Mouse (Mus musculus): ENCODE measurements around the gene Gm20696. TPM values are rescaled to one million over a fixed set of nuclear protein-coding genes. Genes with fewer than 3 reads are reported as not detected.

Gene Gm20696
- total RNA-seq, 4 experiments from 2014 or later: 6.4 to 10.0 (median 7.2) TPM

DNA sequence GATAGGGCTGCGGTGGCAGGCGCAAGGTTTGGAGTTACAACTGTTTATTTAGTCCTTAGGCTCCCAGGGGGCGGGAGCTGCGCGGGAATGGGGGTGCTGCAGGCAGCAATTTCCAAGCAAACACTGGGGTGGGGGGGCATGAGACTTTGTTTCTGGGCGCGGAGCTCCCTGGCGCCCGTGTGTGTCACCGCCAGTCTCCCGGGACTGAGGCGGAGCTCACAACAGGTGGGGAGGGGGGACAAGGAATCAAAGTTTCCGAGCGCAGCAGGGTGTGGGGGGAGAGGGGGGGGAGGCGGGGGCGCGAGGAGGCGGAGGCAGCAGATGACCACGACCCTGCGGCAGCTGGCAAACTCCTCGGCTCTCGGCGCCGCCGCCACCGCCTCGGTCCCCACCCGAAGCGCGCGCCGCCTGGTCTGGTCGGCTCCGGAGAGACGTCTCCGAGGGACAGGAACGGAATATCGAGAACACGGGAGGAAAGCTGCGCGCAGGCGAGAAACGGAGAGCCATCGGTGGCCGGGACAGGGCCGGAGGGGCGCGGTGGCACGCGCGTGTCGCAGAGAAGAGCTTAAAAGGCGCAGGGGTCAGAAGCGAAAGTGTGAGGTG lies 145.5 kb downstream of the Gm20696 start:
- DNase-seq (ENCODE audit: low spot score in 2 of 2): peak; percentile 21 to 40

- no peak for DNase-seq (ENCODE audit: low spot score in 2 of 2)
Measured at GRCm38 (mm10) chr6:99520676-99521037, 145.9 kb downstream of the Gm20696 start.

GRCm38 (mm10) chr6:99519806-99520675 lies 146.6 kb downstream of the Gm20696 start:
- no peak for DNase-seq (ENCODE audit: low spot score in 2 of 2)

GRCm38 (mm10) chr6:99519052-99519451 lies 147.5 kb downstream of the Gm20696 start:
- no peak for DNase-seq (ENCODE audit: low spot score in 2 of 2)

GRCm38 (mm10) chr6:99515667-99516199 lies 150.9 kb downstream of the Gm20696 start:
- no peak for DNase-seq (ENCODE audit: low spot score in 2 of 2)

DNA sequence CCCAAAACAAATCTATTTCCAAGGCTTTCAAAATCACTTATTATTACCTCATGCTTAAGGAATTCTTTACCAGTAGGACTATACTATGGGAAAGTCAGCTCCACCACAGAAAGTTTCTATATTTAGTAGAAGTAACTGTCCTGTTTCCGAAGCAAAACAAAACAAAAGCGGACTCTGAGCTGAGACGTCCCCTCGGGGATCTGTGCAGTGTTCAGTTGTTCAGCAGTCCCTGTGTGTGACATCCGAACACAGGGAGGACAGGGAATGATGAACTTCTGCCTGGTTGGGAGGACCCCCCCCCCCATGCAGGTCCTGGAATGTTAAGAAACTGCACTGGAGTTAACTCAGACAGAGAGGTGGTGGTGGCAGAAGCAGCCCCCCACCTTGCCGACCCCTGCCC lies 154.7 kb downstream of the Gm20696 start:
- DNase-seq (ENCODE audit: low spot score in 2 of 2): no peak

DNA sequence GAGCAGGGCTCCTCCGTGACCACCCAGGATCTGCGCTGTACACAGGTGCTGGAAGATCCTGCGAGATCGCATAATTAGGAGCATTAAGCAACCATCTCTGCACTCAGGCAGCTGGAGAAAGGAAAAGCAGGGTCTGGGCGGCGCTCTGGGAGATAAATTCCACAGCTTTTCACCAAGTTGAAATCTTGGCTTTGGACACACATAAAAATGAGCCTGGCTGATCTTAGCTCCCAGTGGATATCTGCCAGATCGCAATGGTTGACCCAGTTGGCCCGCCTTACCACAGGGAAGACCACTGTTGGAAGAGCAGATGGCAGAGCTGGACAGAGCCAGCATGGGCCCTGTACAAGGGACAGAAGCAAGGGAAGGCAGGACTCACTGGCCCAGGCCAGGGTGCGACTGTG lies 157.4 kb downstream of the Gm20696 start:
- no peak for DNase-seq (ENCODE audit: low spot score in 2 of 2)

DNA sequence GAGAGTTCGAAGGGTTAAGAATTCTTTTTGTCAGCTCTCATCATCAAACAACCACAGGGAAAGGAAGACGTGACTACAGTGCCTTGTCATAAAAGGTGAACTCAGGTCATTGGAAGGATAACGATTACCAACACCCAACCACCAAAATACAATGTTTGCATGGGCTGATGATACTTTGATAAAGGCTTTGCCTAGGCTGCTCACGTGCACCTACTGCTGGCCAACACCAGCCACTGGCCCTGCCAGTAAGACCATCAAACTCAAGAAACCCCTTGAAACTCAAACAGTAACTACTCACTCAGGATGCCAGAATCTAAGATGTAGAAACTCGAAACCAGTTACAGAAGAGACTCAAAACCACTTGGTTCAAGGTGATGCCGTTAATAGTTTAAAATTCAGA lies 159.8 kb downstream of the Gm20696 start:
- no peak for DNase-seq (ENCODE audit: low spot score in 2 of 2)

GRCm38 (mm10) chr6:99503741-99504140 lies 162.9 kb downstream of the Gm20696 start:
- DNase-seq (ENCODE audit: low spot score in 2 of 2): no peak

GRCm38 (mm10) chr6:99502727-99503126 lies 163.9 kb downstream of the Gm20696 start:
- no peak for DNase-seq (ENCODE audit: low spot score in 2 of 2)

DNA sequence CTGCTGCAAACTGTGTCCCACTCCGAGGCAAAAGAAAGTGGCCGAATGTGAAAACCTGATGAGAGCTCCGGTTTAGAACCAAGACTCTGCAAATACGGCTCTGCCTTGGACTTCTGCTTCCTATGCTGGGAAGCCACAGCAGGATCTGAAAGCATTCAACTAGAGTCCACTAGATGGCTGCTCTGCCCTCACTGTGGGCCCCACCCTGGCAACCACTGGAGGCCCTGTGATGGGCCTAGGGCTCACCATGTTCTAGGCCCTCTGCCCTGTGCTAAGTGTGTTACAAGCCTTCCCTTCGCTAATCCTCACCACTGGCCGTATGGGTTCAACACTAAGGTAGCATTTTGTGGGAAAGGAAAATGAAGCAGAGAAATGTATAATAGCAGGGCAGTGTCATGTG lies 164.3 kb downstream of the Gm20696 start:
- DNase-seq (ENCODE audit: low spot score in 2 of 2): no peak

- DNase-seq (ENCODE audit: low spot score in 2 of 2): no peak
Measured at GRCm38 (mm10) chr6:99500570-99501270, 165.9 kb downstream of the Gm20696 start.

DNA sequence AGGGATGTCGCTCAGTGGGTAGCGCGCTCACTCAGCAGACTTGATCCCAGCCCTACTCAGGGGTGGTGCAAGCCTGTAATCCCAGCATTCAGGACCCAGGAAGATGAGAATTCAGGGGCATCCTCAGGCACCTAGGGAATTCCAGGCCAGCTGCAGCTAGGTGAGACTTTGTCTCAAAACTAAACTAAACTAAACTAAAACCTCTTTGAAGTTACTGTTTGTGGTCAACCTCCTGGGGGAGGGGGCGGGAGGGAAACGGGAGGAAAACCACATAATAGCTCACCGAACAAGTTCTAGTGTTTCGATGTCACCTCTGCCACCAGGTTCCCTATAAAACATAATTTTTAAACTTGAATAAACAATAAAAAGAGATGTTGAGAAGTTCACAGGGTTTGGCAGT lies 168.5 kb downstream of the Gm20696 start:
- no peak for DNase-seq (ENCODE audit: low spot score in 2 of 2)

- no peak for DNase-seq (ENCODE audit: low spot score in 2 of 2)
Measured at GRCm38 (mm10) chr6:99496114-99496513, 170.5 kb downstream of the Gm20696 start.

DNA sequence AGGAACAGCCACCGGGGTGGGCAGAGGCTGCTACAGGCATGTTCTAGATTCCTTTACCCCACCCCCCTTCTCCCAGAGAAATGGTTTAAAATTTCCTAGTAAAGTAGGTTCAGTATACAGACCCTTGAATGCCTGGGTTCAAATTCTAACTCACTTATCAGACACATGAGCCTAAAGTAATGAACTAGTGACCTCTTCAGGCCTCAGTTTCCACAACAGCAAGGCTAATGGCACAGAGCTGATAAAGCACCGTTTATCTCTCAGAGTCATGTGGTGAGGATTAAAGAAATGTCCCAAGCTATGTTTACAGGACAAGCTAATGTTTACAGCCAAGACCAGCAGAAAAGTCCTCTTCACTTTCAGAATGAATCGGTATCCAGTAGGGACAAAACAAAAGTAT lies 173.7 kb downstream of the Gm20696 start:
- no peak for DNase-seq (ENCODE audit: low spot score in 2 of 2)

DNA sequence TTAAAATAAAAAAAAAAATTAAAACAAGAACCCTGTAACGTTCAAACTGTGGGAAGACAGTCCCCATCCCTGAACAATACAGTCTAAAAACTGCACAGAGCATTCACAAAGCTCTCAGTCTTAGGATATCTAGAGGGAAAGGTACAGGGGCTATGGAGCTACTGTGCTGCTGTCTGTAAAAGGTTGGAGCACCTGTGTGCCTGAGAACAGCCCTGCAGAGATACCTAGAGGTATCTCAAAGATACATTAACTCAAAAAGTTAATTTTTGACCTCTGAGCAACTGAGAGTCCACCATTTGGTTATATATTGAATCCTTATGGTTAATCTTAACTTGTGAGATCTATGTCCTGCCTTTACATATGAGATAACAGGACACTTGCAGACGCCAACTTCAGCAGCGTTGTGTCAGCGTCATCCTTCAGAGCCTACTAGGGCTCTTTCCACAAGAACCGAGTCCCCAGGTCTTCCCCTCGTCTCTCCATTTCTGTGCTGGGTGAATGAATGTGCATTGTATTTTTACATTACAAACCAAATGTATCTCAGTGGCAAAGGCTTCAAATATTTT lies 174.5 kb downstream of the Gm20696 start:
- no peak for DNase-seq (ENCODE audit: low spot score in 2 of 2)

DNA sequence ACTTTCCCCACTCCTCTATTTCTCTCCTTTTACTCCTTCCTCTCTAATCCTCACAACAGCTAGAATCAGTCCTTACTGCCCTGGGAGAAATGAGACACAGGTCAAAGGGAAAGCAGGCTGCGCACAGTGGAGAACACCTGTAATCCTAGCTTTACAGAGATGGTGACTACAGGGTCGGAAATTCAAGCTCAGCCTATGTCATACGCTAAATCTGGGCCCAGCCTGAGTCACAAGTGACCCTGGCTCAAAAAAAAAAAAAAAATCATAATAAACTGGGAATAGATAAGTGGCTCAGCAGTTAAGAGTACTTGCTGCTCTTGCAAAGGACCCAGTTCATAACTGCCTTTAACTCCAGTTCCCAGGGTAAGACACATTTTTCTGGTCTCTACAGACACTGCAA lies 175.5 kb downstream of the Gm20696 start:
- DNase-seq (ENCODE audit: low spot score in 2 of 2): no peak

GRCm38 (mm10) chr6:99489900-99490648 lies 176.5 kb downstream of the Gm20696 start:
- DNase-seq (ENCODE audit: low spot score in 2 of 2): no peak

DNA sequence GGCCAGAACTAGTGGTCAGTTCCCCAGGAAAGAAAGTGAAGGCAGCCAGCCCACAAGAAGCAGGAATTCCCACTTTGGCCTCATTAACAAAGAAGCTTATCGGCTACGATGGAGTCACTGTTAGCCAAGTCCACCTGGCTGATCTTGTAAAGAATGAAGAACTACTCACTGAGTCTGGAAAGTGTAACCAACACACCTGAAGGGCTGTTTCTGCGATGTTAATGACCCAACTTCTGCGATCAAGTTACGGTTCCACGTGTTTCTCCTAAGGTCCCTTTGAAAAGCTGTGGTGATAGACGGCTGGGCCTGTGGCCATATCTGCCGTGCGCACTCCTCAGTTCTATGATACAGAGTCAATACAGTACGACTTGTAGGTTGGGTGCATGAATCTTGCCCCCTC lies 177.2 kb downstream of the Gm20696 start:
- DNase-seq (ENCODE audit: low spot score in 2 of 2): no peak

GRCm38 (mm10) chr6:99485884-99486640 lies 180.5 kb downstream of the Gm20696 start:
- no peak for DNase-seq (ENCODE audit: low spot score in 2 of 2)

Measured in layer of hippocampus, adult 8-10 months (tissue).